Mouse (Mus musculus): Measurements from ENCODE around the gene Arhgef39. TPM values are rescaled to one million over a fixed set of nuclear protein-coding genes. Genes with fewer than 3 reads are reported as not detected.

Gene Arhgef39
- polyA plus RNA-seq, 1 experiment from 2014 or later, result 31.0 TPM

- Histone ChIP-seq H3K36me3 (ENCODE audit: control insufficient read depth, insufficient read depth, low read length) (no peaks in the 10 kb centered on the region), H3K4me2 (ENCODE audit: low read length) (peak overlapping the region; percentile 58), H3K27ac (replicated peaks in 1 of 2; ENCODE audit: control insufficient read depth in 1 of 2, insufficient read depth in 1 of 2, low read depth in 2 of 2, low read length in 2 of 2) (peak overlapping the region in 1 of 2 experiments; percentile 12; a peak in 1 of 4 replicates), H3K27me3 (ENCODE audit: control insufficient read depth, insufficient read depth, low read length) (no peaks in the 10 kb centered on the region), H3K9ac (ENCODE audit: low read length) (no peak overlapping the region; the same call in 1 of the 2 replicates), H3K9me3 (ENCODE audit: control insufficient read depth, low read length) (no peaks in the 10 kb centered on the region), H3K4me1 (ENCODE audit: control insufficient read depth in 2 of 2, insufficient read depth in 2 of 2, low read length in 2 of 2) (peaks cover 4 to 6% of the 10 kb centered on the region in 2 experiments; a peak in 1 of 4 replicates), H3K4me3 (ENCODE audit: control insufficient read depth in 1 of 2, insufficient read depth in 1 of 2, low read depth in 1 of 2, low read length in 2 of 2) (peak overlapping the region in 1 of 2 experiments; percentile 25; a peak in 1 of 4 replicates)
- ATAC-seq (ENCODE audit: insufficient number of reproducible peaks, insufficient read depth, low FRiP score, low read depth), result no peak
- 37% methylated on average over 24 of the region's 24 CpGs for WGBS
These were observed 20.3 kb downstream of the Arhgef39 start for GRCm38 (mm10) chr4:43478906-43479832.

DNA sequence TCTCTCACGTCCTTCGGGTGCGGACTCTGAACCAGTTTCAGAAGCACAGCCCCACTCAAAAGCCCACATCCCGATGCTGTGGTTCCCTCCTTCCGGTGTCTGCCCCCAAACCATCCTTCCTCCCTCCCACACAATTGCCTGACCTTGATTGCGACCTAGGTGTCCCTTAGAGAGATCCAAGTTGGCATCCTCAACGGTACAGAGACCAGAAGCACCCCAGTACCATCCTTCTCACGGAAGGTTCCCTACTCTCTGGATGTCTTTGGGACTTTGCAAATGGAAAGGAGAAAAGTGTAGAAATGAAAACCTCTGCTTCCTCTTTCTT, 21.0 kb downstream of the Arhgef39 start:
- no peaks in the 10 kb centered on the region for H3K27me3 ChIP-seq (ENCODE audit: control insufficient read depth, insufficient read depth, low read length)
- peak overlapping the region in 1 of 2 experiments; percentile 2; a peak in 1 of 4 replicates for H3K27ac ChIP-seq (replicated peaks in 1 of 2; ENCODE audit: control insufficient read depth in 1 of 2, insufficient read depth in 1 of 2, low read depth in 2 of 2, low read length in 2 of 2)
- peak overlapping the region; percentile 28 to 44 for H3K4me3 ChIP-seq (ENCODE audit: control insufficient read depth in 1 of 2, insufficient read depth in 1 of 2, low read depth in 1 of 2, low read length in 2 of 2)
- peak overlapping the region; percentile 58 for H3K4me2 ChIP-seq (ENCODE audit: low read length)
- H3K9me3 ChIP-seq (ENCODE audit: control insufficient read depth, low read length), result no peaks in the 10 kb centered on the region
- H3K4me1 ChIP-seq (ENCODE audit: control insufficient read depth in 2 of 2, insufficient read depth in 2 of 2, low read length in 2 of 2), result peaks cover 4 to 6% of the 10 kb centered on the region in 2 experiments; a peak in 1 of 4 replicates
- 47% methylated on average over 8 of the region's 8 CpGs for WGBS
- H3K9ac ChIP-seq (ENCODE audit: low read length), result peak overlapping the region; percentile 63
- peak; percentile 44; the same call in 1 of the 2 replicates for ATAC-seq (ENCODE audit: insufficient number of reproducible peaks, insufficient read depth, low FRiP score, low read depth)
- no peaks in the 10 kb centered on the region for H3K36me3 ChIP-seq (ENCODE audit: control insufficient read depth, insufficient read depth, low read length)

DNA sequence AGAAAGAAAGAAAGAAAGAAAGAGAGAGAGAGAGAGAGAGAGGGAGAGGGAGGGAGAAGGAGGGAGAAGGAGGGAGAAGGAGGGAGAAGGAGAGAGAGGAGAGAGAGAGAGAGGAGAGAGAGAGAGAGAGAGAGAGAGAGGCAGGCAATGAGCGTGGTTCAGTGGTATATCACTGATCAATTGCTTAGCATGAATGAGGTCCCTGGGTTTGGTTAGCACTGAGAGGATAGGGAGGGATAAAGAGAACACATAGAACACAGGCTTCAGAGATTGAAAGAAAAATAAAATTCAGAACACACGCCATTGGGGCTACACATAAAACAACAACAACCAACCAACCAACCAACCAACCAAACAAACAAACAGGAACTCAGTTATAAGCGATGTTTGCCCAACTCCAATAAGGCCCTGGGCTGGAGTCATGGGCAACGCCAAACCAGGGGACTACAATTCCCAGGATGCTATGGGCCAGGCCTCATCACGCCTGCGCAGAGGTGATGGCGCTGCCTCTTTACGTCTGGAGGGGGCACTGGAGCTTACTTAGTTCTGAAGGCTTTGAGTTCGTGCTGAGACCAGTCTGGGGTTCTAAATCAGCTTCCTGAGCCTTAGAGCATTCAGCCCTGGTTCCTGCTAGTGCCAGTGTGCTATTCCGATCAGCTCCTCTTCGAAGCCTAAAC, 21.5 kb downstream of the Arhgef39 start:
- Histone ChIP-seq H3K4me3 (ENCODE audit: control insufficient read depth in 1 of 2, insufficient read depth in 1 of 2, low read depth in 1 of 2, low read length in 2 of 2) (peak overlapping the region; percentile 28 to 44), H3K4me1 (ENCODE audit: control insufficient read depth in 2 of 2, insufficient read depth in 2 of 2, low read length in 2 of 2) (peaks cover 4 to 6% of the 10 kb centered on the region in 2 experiments; a peak in 1 of 4 replicates), H3K27me3 (ENCODE audit: control insufficient read depth, insufficient read depth, low read length) (no peaks in the 10 kb centered on the region), H3K9me3 (ENCODE audit: control insufficient read depth, low read length) (no peaks in the 10 kb centered on the region), H3K27ac (replicated peaks in 1 of 2; ENCODE audit: control insufficient read depth in 1 of 2, insufficient read depth in 1 of 2, low read depth in 2 of 2, low read length in 2 of 2) (peak overlapping the region in 1 of 2 experiments; percentile 2; a peak in 1 of 4 replicates), H3K36me3 (ENCODE audit: control insufficient read depth, insufficient read depth, low read length) (no peaks in the 10 kb centered on the region), H3K4me2 (ENCODE audit: low read length) (peak overlapping the region; percentile 58), H3K9ac (ENCODE audit: low read length) (peak overlapping the region; percentile 63)
- peak; percentile 63; the same call in 1 of the 2 replicates for ATAC-seq (ENCODE audit: insufficient number of reproducible peaks, insufficient read depth, low FRiP score, low read depth)
- WGBS, result 15% methylated on average over 11 of the region's 11 CpGs

GRCm38 (mm10) chr4:43476604-43477003, 22.9 kb downstream of the Arhgef39 start:
- Histone ChIP-seq H3K4me1 (ENCODE audit: control insufficient read depth in 2 of 2, insufficient read depth in 2 of 2, low read length in 2 of 2) (peaks cover 4 to 6% of the 10 kb centered on the region in 2 experiments; a peak in 1 of 4 replicates), H3K4me2 (ENCODE audit: low read length) (no peak overlapping the region), H3K4me3 (ENCODE audit: control insufficient read depth in 1 of 2, insufficient read depth in 1 of 2, low read depth in 1 of 2, low read length in 2 of 2) (no peak overlapping the region), H3K36me3 (ENCODE audit: control insufficient read depth, insufficient read depth, low read length) (no peaks in the 10 kb centered on the region), H3K27me3 (ENCODE audit: control insufficient read depth, insufficient read depth, low read length) (no peaks in the 10 kb centered on the region), H3K9me3 (ENCODE audit: control insufficient read depth, low read length) (no peaks in the 10 kb centered on the region), H3K27ac (replicated peaks in 1 of 2; ENCODE audit: control insufficient read depth in 1 of 2, insufficient read depth in 1 of 2, low read depth in 2 of 2, low read length in 2 of 2) (no peak overlapping the region), H3K9ac (ENCODE audit: low read length) (no peak overlapping the region)
- ATAC-seq (ENCODE audit: insufficient number of reproducible peaks, insufficient read depth, low FRiP score, low read depth), result no peak
- WGBS, result 86% methylated on average over 6 of the region's 6 CpGs

- Histone ChIP-seq H3K36me3 (ENCODE audit: control insufficient read depth, insufficient read depth, low read length) (no peaks in the 10 kb centered on the region), H3K9ac (ENCODE audit: low read length) (no peak overlapping the region), H3K4me1 (ENCODE audit: control insufficient read depth in 2 of 2, insufficient read depth in 2 of 2, low read length in 2 of 2) (peaks cover 3% of the 10 kb centered on the region in 2 experiments; a peak in 1 of 4 replicates), H3K4me2 (ENCODE audit: low read length) (no peak overlapping the region), H3K27ac (replicated peaks in 1 of 2; ENCODE audit: control insufficient read depth in 1 of 2, insufficient read depth in 1 of 2, low read depth in 2 of 2, low read length in 2 of 2) (no peak overlapping the region), H3K9me3 (ENCODE audit: control insufficient read depth, low read length) (no peaks in the 10 kb centered on the region), H3K4me3 (ENCODE audit: control insufficient read depth in 1 of 2, insufficient read depth in 1 of 2, low read depth in 1 of 2, low read length in 2 of 2) (no peak overlapping the region), H3K27me3 (ENCODE audit: control insufficient read depth, insufficient read depth, low read length) (no peaks in the 10 kb centered on the region)
- 70% methylated on average over 1 of the region's 1 CpGs for WGBS
- no peak for ATAC-seq (ENCODE audit: insufficient number of reproducible peaks, insufficient read depth, low FRiP score, low read depth)
These were observed 25.9 kb downstream of the Arhgef39 start for GRCm38 (mm10) chr4:43473636-43474035.

DNA sequence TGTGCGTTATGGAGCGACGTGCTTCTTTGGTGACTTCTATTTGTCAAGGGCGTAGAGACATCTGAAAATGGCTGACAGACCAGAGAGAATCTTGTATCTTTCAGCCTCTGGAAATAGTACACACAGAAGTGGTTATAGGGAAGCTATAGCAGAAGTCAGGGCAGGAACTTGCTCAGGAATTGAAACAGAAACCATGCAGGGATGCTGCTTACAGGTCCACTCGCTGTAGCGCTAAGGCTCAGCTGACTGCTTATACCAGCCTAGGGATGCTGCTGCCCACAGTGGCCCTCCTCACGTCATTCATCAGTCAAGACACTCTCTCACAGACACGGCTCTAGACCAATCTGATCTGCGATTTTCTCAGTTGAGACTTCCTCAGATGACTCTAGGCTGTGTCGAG, 29.2 kb downstream of the Arhgef39 start:
- no peak overlapping the region for H3K4me3 ChIP-seq (ENCODE audit: control insufficient read depth in 1 of 2, insufficient read depth in 1 of 2, low read depth in 1 of 2, low read length in 2 of 2)
- WGBS, result 89% methylated on average over 10 of the region's 10 CpGs
- H3K27ac ChIP-seq (replicated peaks in 1 of 2; ENCODE audit: control insufficient read depth in 1 of 2, insufficient read depth in 1 of 2, low read depth in 2 of 2, low read length in 2 of 2), result no peak overlapping the region
- H3K4me2 ChIP-seq (ENCODE audit: low read length), result no peak overlapping the region
- H3K4me1 ChIP-seq (ENCODE audit: control insufficient read depth in 2 of 2, insufficient read depth in 2 of 2, low read length in 2 of 2), result no peaks in the 10 kb centered on the region; a peak in 1 of 4 replicates
- no peak for ATAC-seq (ENCODE audit: insufficient number of reproducible peaks, insufficient read depth, low FRiP score, low read depth)
- H3K27me3 ChIP-seq (ENCODE audit: control insufficient read depth, insufficient read depth, low read length), result no peaks in the 10 kb centered on the region
- H3K9ac ChIP-seq (ENCODE audit: low read length), result no peak overlapping the region
- no peaks in the 10 kb centered on the region for H3K36me3 ChIP-seq (ENCODE audit: control insufficient read depth, insufficient read depth, low read length)
- no peaks in the 10 kb centered on the region for H3K9me3 ChIP-seq (ENCODE audit: control insufficient read depth, low read length)

GRCm38 (mm10) chr4:43466872-43467271, 32.6 kb downstream of the Arhgef39 start:
- H3K9ac ChIP-seq (ENCODE audit: low read length), result no peak overlapping the region
- no peaks in the 10 kb centered on the region for H3K36me3 ChIP-seq (ENCODE audit: control insufficient read depth, insufficient read depth, low read length)
- no peaks in the 10 kb centered on the region for H3K9me3 ChIP-seq (ENCODE audit: control insufficient read depth, low read length)
- WGBS, result 89% methylated on average over 7 of the region's 7 CpGs
- no peaks in the 10 kb centered on the region for H3K27me3 ChIP-seq (ENCODE audit: control insufficient read depth, insufficient read depth, low read length)
- no peak for ATAC-seq (ENCODE audit: insufficient number of reproducible peaks, insufficient read depth, low FRiP score, low read depth)
- H3K4me3 ChIP-seq (ENCODE audit: control insufficient read depth in 1 of 2, insufficient read depth in 1 of 2, low read depth in 1 of 2, low read length in 2 of 2), result no peak overlapping the region
- no peak overlapping the region for H3K27ac ChIP-seq (replicated peaks in 1 of 2; ENCODE audit: control insufficient read depth in 1 of 2, insufficient read depth in 1 of 2, low read depth in 2 of 2, low read length in 2 of 2)
- H3K4me1 ChIP-seq (ENCODE audit: control insufficient read depth in 2 of 2, insufficient read depth in 2 of 2, low read length in 2 of 2), result no peaks in the 10 kb centered on the region; a peak in 1 of 4 replicates
- no peak overlapping the region for H3K4me2 ChIP-seq (ENCODE audit: low read length)

Data from heart, embryonic 14.5 days (tissue).